In genomic region chr16:31233541-31234339, GRCm38 (mm10) we compare ENCODE assay signal across 8 mouse cellular contexts. TPM values are rescaled to one million over a fixed set of nuclear protein-coding genes. Genes with fewer than 3 reads are reported as not detected.
DNase-seq lines count a peak whose midpoint lies in the region; ATAC-seq lines count a peak whose summit lies in the region.

No protein-coding gene starts in this region.

- no peaks in the 10 kb centered on the region for H3K27me3 ChIP-seq in forebrain, embryonic 16.5 days (replicated peaks; ENCODE audit: control insufficient read depth, insufficient read depth, low read length)
- H3K27me3 ChIP-seq in liver, embryonic 16.5 days (ENCODE audit: control insufficient read depth, insufficient read depth, low read depth, low read length): no peaks in the 10 kb centered on the region
- H3K27me3 ChIP-seq in neural tube, embryonic 13.5 days: 0 out of 2 replicates have a peak, but pooled peaks cover 4% of the 10 kb centered on the region

- H3K9me3 ChIP-seq in forebrain, embryonic 16.5 days (ENCODE audit: control insufficient read depth, low read length): no peaks in the 10 kb centered on the region
- H3K9me3 ChIP-seq in liver, embryonic 16.5 days (replicated peaks; ENCODE audit: control insufficient read depth, low read length): no peaks in the 10 kb centered on the region
- H3K9me3 ChIP-seq in neural tube, embryonic 13.5 days: 0 out of 2 replicates have a peak, but pooled peaks cover 5% of the 10 kb centered on the region

- ATAC-seq in forebrain, embryonic 16.5 days: peak; percentile 45
- no peak; the same call in 1 of the 2 replicates for ATAC-seq in liver, embryonic 16.5 days (ENCODE audit: low read depth)
- no peak for ATAC-seq in neural tube, embryonic 13.5 days (ENCODE audit: low read depth)

- DNase-seq in thymus, adult 18-20 months: peak; percentile 19 to 32
- no peak for DNase-seq in thymus, postnatal 10 days (ENCODE audit: low spot score in 2 of 2)
- peak; percentile 78 to 81 for DNase-seq in heart, postnatal 14 days
- DNase-seq in kidney, postnatal 4 days: peak; percentile 54 to 71
- DNase-seq in thymus, postnatal 14 days: peak; percentile 25

- H3K4me3 ChIP-seq in forebrain, embryonic 16.5 days (replicated peaks; ENCODE audit: low read length): no peak overlapping the region
- H3K4me3 ChIP-seq in liver, embryonic 16.5 days (ENCODE audit: low read depth, low read length): peak overlapping the region; percentile 29
- 0 out of 2 replicates have a peak overlapping the region, but pooled peaks have one; percentile 7 for H3K4me3 ChIP-seq in neural tube, embryonic 13.5 days

- no peak overlapping the region for H3K27ac ChIP-seq in forebrain, embryonic 16.5 days (ENCODE audit: low read length)
- H3K27ac ChIP-seq in liver, embryonic 16.5 days (ENCODE audit: low read length): peak overlapping the region; percentile 50; the same call in 1 of the 2 replicates
- H3K27ac ChIP-seq in neural tube, embryonic 13.5 days (replicated peaks): no peak overlapping the region

- H3K36me3 ChIP-seq in forebrain, embryonic 16.5 days (ENCODE audit: control insufficient read depth, insufficient read depth): no peaks in the 10 kb centered on the region
- H3K36me3 ChIP-seq in liver, embryonic 16.5 days (ENCODE audit: control insufficient read depth, insufficient read depth): no peaks in the 10 kb centered on the region
- H3K36me3 ChIP-seq in neural tube, embryonic 13.5 days: no peaks in the 10 kb centered on the region

- 32% methylated on average over 20 of the region's 20 CpGs for WGBS in forebrain, embryonic 16.5 days
- WGBS in liver, embryonic 16.5 days (ENCODE audit: insufficient replicate concordance): 7% methylated on average over 20 of the region's 20 CpGs
- WGBS in neural tube, embryonic 13.5 days: 26% methylated on average over 20 of the region's 20 CpGs

- H3K4me2 ChIP-seq in forebrain, embryonic 16.5 days (ENCODE audit: low read length): peak overlapping the region; percentile 35
- H3K4me2 ChIP-seq in liver, embryonic 16.5 days (ENCODE audit: low read depth, low read length): peak overlapping the region; percentile 46
- peak overlapping the region; percentile 41 for H3K4me2 ChIP-seq in neural tube, embryonic 13.5 days

- intact Hi-C loops in heart, postnatal 14 days (cut with DNase I): no loop called here

- no peak overlapping the region for H3K9ac ChIP-seq in forebrain, embryonic 16.5 days (replicated peaks; ENCODE audit: low read depth, low read length)
- H3K9ac ChIP-seq in liver, embryonic 16.5 days (ENCODE audit: low read depth, low read length): no peak overlapping the region
- no peak overlapping the region for H3K9ac ChIP-seq in neural tube, embryonic 13.5 days

- peaks cover 8% of the 10 kb centered on the region for H3K4me1 ChIP-seq in forebrain, embryonic 16.5 days (replicated peaks; ENCODE audit: control insufficient read depth, insufficient read depth, low read length)
- H3K4me1 ChIP-seq in liver, embryonic 16.5 days (ENCODE audit: control insufficient read depth, low read depth, low read length): peaks cover 3% of the 10 kb centered on the region
- peaks cover 20% of the 10 kb centered on the region for H3K4me1 ChIP-seq in neural tube, embryonic 13.5 days (replicated peaks)

RNA-seq across cellular contexts. Expression of gene Acap2, which starts 32.7 kb away (rescaled TPM):
- polyA plus RNA-seq in forebrain, embryonic 16.5 days (2015; fragmentation: Nextera tagmentation; extraction: Ambion mirVana): 12.7 and 15.0 TPM in 2 replicates
- total RNA-seq in heart, postnatal 14 days (2021): 10 to 100 TPM; 27.4 to 29.3 TPM
- polyA plus RNA-seq in liver, embryonic 16.5 days (2015; fragmentation: Nextera tagmentation; extraction: Ambion mirVana): 5.6 and 5.9 TPM in 2 replicates
- polyA plus RNA-seq in neural tube, embryonic 13.5 days (2015; fragmentation: Nextera tagmentation; extraction: Ambion mirVana): 12.1 and 14.6 TPM in 2 replicates

RNA-seq across cellular contexts. Expression of gene Ppp1r2, which starts 41.3 kb away (rescaled TPM):
- polyA plus RNA-seq in forebrain, embryonic 16.5 days (2015; fragmentation: Nextera tagmentation; extraction: Ambion mirVana): 83.3 and 101 TPM in 2 replicates
- 100 to 1,000 TPM in 1 of 2 experiments, 10 to 100 TPM in 1; 97.4 to 101 TPM for total RNA-seq in heart, postnatal 14 days (2021)
- 34.2 and 34.5 TPM in 2 replicates for polyA plus RNA-seq in liver, embryonic 16.5 days (2015; fragmentation: Nextera tagmentation; extraction: Ambion mirVana)
- 201 and 208 TPM in 2 replicates for polyA plus RNA-seq in neural tube, embryonic 13.5 days (2015; fragmentation: Nextera tagmentation; extraction: Ambion mirVana)

Comparison
In these comparisons a context has a peak if more than half of its experiments do, and no peak if none do; other contexts are left out.
1. DNase-seq: peak in thymus, adult 18-20 months (2 of 2), heart, postnatal 14 days (2 of 2), kidney, postnatal 4 days (2 of 2) and thymus, postnatal 14 days (single experiment); none in thymus, postnatal 10 days (0 of 2).
2. Peak in every context shown above with its lines, with median percentiles within 50 percentile points of each other: H3K4me2 ChIP-seq.